Mouse (Mus musculus) naive thymus-derived CD4-positive, alpha-beta T cell, adult 5 months (primary cell): ENCODE data around the gene Retsat. TPM values are rescaled to one million over a fixed set of nuclear protein-coding genes. Genes with fewer than 3 reads are reported as not detected.

ENCODE experiments used
- polyA plus RNA-seq: library from polyadenylated mRNA; unstranded; fragments of 100-300 nt; shearing (Covaris generic); gene quantifications from one replicate; pipeline ENCODE4 v1.2.1, GENCODE M21; 2017

Gene Retsat
- polyA plus RNA-seq, result 5.7 TPM

DNA sequence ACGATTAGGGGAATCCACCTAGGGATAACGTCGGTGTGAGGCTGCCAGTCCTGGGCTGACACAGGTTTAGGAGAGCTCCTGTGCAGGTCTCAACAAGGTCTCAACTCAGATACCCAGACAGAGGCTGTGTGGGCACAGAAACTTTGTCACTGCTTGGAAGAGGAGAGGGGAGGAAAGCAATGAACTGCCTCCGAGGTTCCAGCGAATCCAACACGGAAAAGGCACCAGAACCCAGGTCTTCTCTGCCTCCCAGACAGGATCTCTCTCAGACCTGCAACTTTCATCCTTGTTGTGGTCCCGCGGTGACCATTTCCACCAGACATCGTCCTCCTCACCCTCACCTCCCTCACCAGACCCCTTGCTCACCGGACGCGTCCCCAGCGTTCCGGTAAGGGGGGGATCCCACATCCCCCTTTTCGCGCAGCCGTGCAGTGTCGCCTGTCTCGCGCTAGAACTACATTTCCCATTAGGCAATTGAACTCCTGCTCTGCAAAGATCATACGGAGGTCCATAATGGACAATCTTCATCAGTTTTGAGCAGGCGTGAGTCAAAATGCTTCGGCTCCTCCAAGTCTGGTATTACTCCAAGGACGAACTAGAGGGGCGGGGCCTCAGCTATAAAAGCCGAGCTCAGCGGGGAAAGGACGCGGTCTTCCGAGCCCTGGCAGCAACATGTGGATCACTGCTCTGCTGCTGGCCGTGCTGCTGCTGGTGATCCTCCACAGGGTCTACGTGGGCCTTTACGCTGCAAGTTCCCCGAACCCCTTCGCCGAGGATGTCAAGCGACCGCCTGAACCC, at the start of gene Retsat, which contains the start of gene Elmod3:
Gene Retsat, plus strand, starts transcription at position 520 of the 798 bp plus-strand sequence.
Gene Elmod3, minus strand, starts transcription at position 458 of the 798 bp plus-strand sequence.

DNA sequence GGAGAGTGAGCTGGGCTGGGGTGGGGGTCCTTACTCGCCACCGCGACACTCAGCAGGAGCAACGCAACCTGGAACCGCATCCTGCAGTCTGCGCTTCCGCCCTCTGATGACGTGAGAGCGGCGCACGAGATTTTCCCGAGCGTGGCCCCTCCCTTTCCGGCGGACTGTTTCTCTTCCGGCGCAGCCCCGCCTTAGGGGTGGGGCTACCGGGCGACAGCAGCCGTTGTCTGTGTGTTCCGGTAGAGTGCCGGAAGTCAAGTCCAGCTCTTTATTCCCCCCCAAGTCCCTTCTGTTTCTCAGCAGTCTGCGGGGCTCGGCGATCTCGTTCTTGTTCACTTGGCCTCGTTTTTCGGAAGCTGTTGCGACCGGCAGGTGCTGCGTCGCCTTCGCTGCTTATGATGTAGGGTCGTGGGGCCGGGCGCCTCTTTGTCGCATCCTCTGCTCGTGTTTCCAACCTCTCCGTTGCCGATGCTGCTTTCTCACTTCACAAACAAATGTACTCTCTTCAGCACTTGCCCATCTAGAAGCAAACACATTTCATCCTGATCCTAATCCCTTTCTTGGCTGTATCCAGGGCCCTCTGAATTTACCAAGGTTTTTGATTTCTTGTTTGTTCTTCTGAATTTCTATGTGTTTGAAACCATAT, 18.5 kb downstream of the Retsat start, which contains the start of gene Tgoln1:
Gene Tgoln1, minus strand, starts transcription at position 358 of the 646 bp plus-strand sequence.

Other genes starting within 250 kb of the Retsat start
- gene Tmem150a, start 243.0 kb upstream of the Retsat start, polyA plus RNA-seq, result not detected
- 109 TPM for gene Rnf181, start 231.5 kb upstream of the Retsat start, polyA plus RNA-seq
- gene Vamp5, start 218.0 kb upstream of the Retsat start, polyA plus RNA-seq, result 11.1 TPM
- gene Vamp8, start 207.8 kb upstream of the Retsat start, polyA plus RNA-seq, result 110 TPM
- 7.0 TPM for gene Ggcx, start 184.2 kb upstream of the Retsat start, polyA plus RNA-seq
- gene Mat2a, start 158.9 kb upstream of the Retsat start, polyA plus RNA-seq, result 422 TPM
- not detected for gene Sh2d6, start 76.8 kb upstream of the Retsat start, polyA plus RNA-seq
- gene Capg, start 54.1 kb upstream of the Retsat start, polyA plus RNA-seq, result 50.6 TPM
- 11.0 TPM for gene Elmod3, start 62 bp upstream of the Retsat start, polyA plus RNA-seq
- gene Tgoln1, start 18.5 kb downstream of the Retsat start, polyA plus RNA-seq, result 224 TPM
- 3.4 TPM for gene Tcf7l1, start 190.8 kb downstream of the Retsat start, polyA plus RNA-seq